Mouse (Mus musculus) intestine, embryonic 16.5 days (tissue): ENCODE data around the gene Gse1. TPM values are rescaled to one million over a fixed set of nuclear protein-coding genes. Genes with fewer than 3 reads are reported as not detected.

ENCODE experiments used
- ATAC-seq: fragments of 200-750 bp; cut with Nextera tagmentation; 2 replicates; pipeline ENCODE4 v1.8.0; 2017; ENCODE audit warnings: moderate TSS enrichment, moderate library complexity
- H3K27ac ChIP-seq: fragments of 300-500 bp; sonication (generic); 2 replicates; pipeline ENCODE4 v1.5.1; 2014; ENCODE audit warnings: mild to moderate bottlenecking, low read length
- H3K27me3 ChIP-seq: fragments of 300-500 bp; sonication (generic); replicated peaks from 2 replicates; pipeline ENCODE4 v1.6.1; 2014; ENCODE audit warnings: low read length, control low read depth, mixed read lengths; ENCODE audit not compliant: control insufficient read depth, insufficient read depth
- H3K36me3 ChIP-seq: fragments of 300-500 bp; sonication (generic); 2 replicates; pipeline ENCODE4 v1.6.1; 2014; ENCODE audit warnings: low read length, control low read depth; ENCODE audit not compliant: control insufficient read depth, insufficient read depth
- H3K4me1 ChIP-seq: fragments of 300-500 bp; sonication (generic); 2 replicates; pipeline ENCODE4 v1.6.1; 2014; ENCODE audit warnings: low read length, control low read depth, mixed read lengths; ENCODE audit not compliant: control insufficient read depth, insufficient read depth
- H3K4me2 ChIP-seq: fragments of 300-500 bp; sonication (generic); 2 replicates; pipeline ENCODE4 v1.6.1; 2014; ENCODE audit warnings: low read depth, low read length, control low read depth
- H3K4me3 ChIP-seq: fragments of 300-500 bp; sonication (generic); 2 replicates; pipeline ENCODE4 v1.5.1; 2014; ENCODE audit warnings: mild to moderate bottlenecking, low read length
- H3K9ac ChIP-seq: fragments of 300-500 bp; sonication (generic); 2 replicates; pipeline ENCODE4 v1.6.1; 2014; ENCODE audit warnings: low read depth, low read length
- H3K9me3 ChIP-seq: fragments of 300-500 bp; sonication (generic); 2 replicates; pipeline ENCODE4 v1.6.1; 2016; ENCODE audit warnings: low read length, control low read depth; ENCODE audit not compliant: control insufficient read depth
- WGBS: fragments of 180-500 bp; shearing (Covaris S2); extraction: QIAGEN DNeasy Blood & Tissue Kit; methylation state at CpG from one replicate; pipeline ENCODE4 v1.1.7; 2014; 5-methylcytosine and 5-hydroxymethylcytosine counted together
- polyA plus RNA-seq: library from polyadenylated mRNA; unstranded; fragments of >200 nt; fragmentation: Nextera tagmentation; extraction: Ambion mirVana; gene quantifications from 2 replicates; pipeline ENCODE4 v1.2.1, GENCODE M21; 2015

Gse1 gene
- polyA plus RNA-seq, 1 experiment from 2014 or later: 7.3 TPM

- WGBS: 62% methylated on average over 3 of the region's 3 CpGs
- Histone ChIP-seq H3K4me2 (no peak overlapping the region), H3K36me3 (no peaks in the 10 kb centered on the region), H3K9me3 (no peaks in the 10 kb centered on the region), H3K9ac (no peak overlapping the region), H3K27me3 (no peaks in the 10 kb centered on the region), H3K4me3 (no peak overlapping the region), H3K27ac (no peak overlapping the region), H3K4me1 (peaks cover 72% of the 10 kb centered on the region)
- no peak for ATAC-seq
Measured at GRCm38 (mm10) chr8:120373621-120374020, 145.4 kb downstream of the Gse1 start.

- Histone ChIP-seq H3K27me3 (no peaks in the 10 kb centered on the region), H3K27ac (peak overlapping the region; percentile 27; the same call in 1 of the 2 replicates), H3K36me3 (no peaks in the 10 kb centered on the region), H3K9me3 (no peaks in the 10 kb centered on the region), H3K4me2 (no peak overlapping the region), H3K9ac (0 out of 2 replicates have a peak overlapping the region, but pooled peaks have one; percentile 21), H3K4me1 (peaks cover 72% of the 10 kb centered on the region), H3K4me3 (no peak overlapping the region)
- ATAC-seq: no peak
- WGBS: 58% methylated on average over 1 of the region's 1 CpGs
Measured at GRCm38 (mm10) chr8:120374070-120374469, 145.8 kb downstream of the Gse1 start.

- no peak for ATAC-seq
- Histone ChIP-seq H3K4me2 (no peak overlapping the region), H3K9ac (no peak overlapping the region), H3K27ac (peak overlapping the region; percentile 27), H3K36me3 (no peaks in the 10 kb centered on the region), H3K9me3 (no peaks in the 10 kb centered on the region), H3K27me3 (no peaks in the 10 kb centered on the region), H3K4me1 (peaks cover 69% of the 10 kb centered on the region), H3K4me3 (no peak overlapping the region)
- WGBS: 37% methylated on average over 9 of the region's 9 CpGs
Measured at GRCm38 (mm10) chr8:120374514-120374913, 146.3 kb downstream of the Gse1 start.

- H3K27ac ChIP-seq: no peak overlapping the region; the same call in 1 of the 2 replicates
- ATAC-seq: peak; percentile 69
- no peaks in the 10 kb centered on the region; the same call in 1 of the 2 replicates for H3K27me3 ChIP-seq
- no peak overlapping the region for H3K9ac ChIP-seq
- H3K4me2 ChIP-seq: no peak overlapping the region
- no peak overlapping the region for H3K4me3 ChIP-seq
- no peaks in the 10 kb centered on the region for H3K36me3 ChIP-seq
- 45% methylated on average over 5 of the region's 5 CpGs for WGBS
- no peaks in the 10 kb centered on the region for H3K9me3 ChIP-seq
- peaks cover 62% of the 10 kb centered on the region for H3K4me1 ChIP-seq
Measured at GRCm38 (mm10) chr8:120375170-120375569, 146.9 kb downstream of the Gse1 start.

- Histone ChIP-seq H3K36me3 (no peaks in the 10 kb centered on the region), H3K27me3 (no peaks in the 10 kb centered on the region; the same call in 1 of the 2 replicates), H3K4me2 (no peak overlapping the region), H3K9me3 (no peaks in the 10 kb centered on the region), H3K27ac (no peak overlapping the region), H3K4me1 (peaks cover 59% of the 10 kb centered on the region), H3K4me3 (no peak overlapping the region), H3K9ac (no peak overlapping the region)
- ATAC-seq: no peak
- 66% methylated on average over 4 of the region's 4 CpGs for WGBS
Measured at GRCm38 (mm10) chr8:120376215-120376614, 148.0 kb downstream of the Gse1 start.

- no peak for ATAC-seq
- H3K9me3 ChIP-seq: no peaks in the 10 kb centered on the region
- no peak overlapping the region for H3K4me2 ChIP-seq
- H3K4me3 ChIP-seq: no peak overlapping the region
- H3K9ac ChIP-seq: no peak overlapping the region
- H3K27ac ChIP-seq: 0 out of 2 replicates have a peak overlapping the region, but pooled peaks have one; percentile 12
- 46% methylated on average over 22 of the region's 22 CpGs for WGBS
- H3K36me3 ChIP-seq: no peaks in the 10 kb centered on the region
- H3K4me1 ChIP-seq: peaks cover 52% of the 10 kb centered on the region
- no peaks in the 10 kb centered on the region; the same call in 1 of the 2 replicates for H3K27me3 ChIP-seq
Measured at GRCm38 (mm10) chr8:120376847-120377802, 148.9 kb downstream of the Gse1 start.

- H3K36me3 ChIP-seq: no peaks in the 10 kb centered on the region
- H3K4me1 ChIP-seq: peaks cover 55% of the 10 kb centered on the region
- no peak overlapping the region for H3K27ac ChIP-seq
- H3K27me3 ChIP-seq: no peaks in the 10 kb centered on the region; the same call in 1 of the 2 replicates
- 76% methylated on average over 7 of the region's 7 CpGs for WGBS
- H3K4me3 ChIP-seq: no peak overlapping the region
- no peak for ATAC-seq
- no peak overlapping the region for H3K4me2 ChIP-seq
- no peak overlapping the region for H3K9ac ChIP-seq
- no peaks in the 10 kb centered on the region for H3K9me3 ChIP-seq
Measured at GRCm38 (mm10) chr8:120377803-120378189, 149.5 kb downstream of the Gse1 start.

- peaks cover 59% of the 10 kb centered on the region for H3K4me1 ChIP-seq
- no peak for ATAC-seq
- 54% methylated on average over 16 of the region's 16 CpGs for WGBS
- H3K4me2 ChIP-seq: no peak overlapping the region
- no peak overlapping the region for H3K4me3 ChIP-seq
- H3K27me3 ChIP-seq: no peaks in the 10 kb centered on the region; the same call in 1 of the 2 replicates
- H3K36me3 ChIP-seq: no peaks in the 10 kb centered on the region
- H3K27ac ChIP-seq: no peak overlapping the region
- H3K9ac ChIP-seq: no peak overlapping the region
- H3K9me3 ChIP-seq: no peaks in the 10 kb centered on the region
Measured at GRCm38 (mm10) chr8:120378306-120378705, 150.1 kb downstream of the Gse1 start.

GRCm38 (mm10) chr8:120379015-120379414, 150.8 kb downstream of the Gse1 start:
- Histone ChIP-seq H3K27me3 (no peaks in the 10 kb centered on the region; the same call in 1 of the 2 replicates), H3K4me3 (no peak overlapping the region), H3K9ac (no peak overlapping the region; the same call in 1 of the 2 replicates), H3K4me1 (peaks cover 59% of the 10 kb centered on the region), H3K27ac (no peak overlapping the region), H3K9me3 (no peaks in the 10 kb centered on the region), H3K36me3 (no peaks in the 10 kb centered on the region), H3K4me2 (no peak overlapping the region)
- ATAC-seq: no peak
- 58% methylated on average over 3 of the region's 3 CpGs for WGBS
